ENCODE assay signal across 8 mouse cellular contexts in genomic region chr6:127245814-127246440, GRCm38 (mm10).
DNase-seq lines count a peak whose midpoint lies in the region; ATAC-seq and TF ChIP-seq lines count a peak whose summit lies in the region.

No protein-coding gene starts in this region.

- no peak for DNase-seq in heart, embryonic 10.5 days (ENCODE audit: low spot score)
- DNase-seq in lung, postnatal 0 days (ENCODE audit: low spot score), result peak; percentile 60
- DNase-seq in stomach, postnatal 0 days (ENCODE audit: low spot score), result peak; percentile 53
- DNase-seq in cerebellum, postnatal 25 days, result no peak
- DNase-seq in frontal cortex, adult 2 months (ENCODE audit: extremely low spot score in 1 of 2, low spot score in 1 of 2), result no peak
- DNase-seq in ovary, postnatal 10 days (ENCODE audit: low spot score), result no peak

- no peak overlapping the region for H3K9ac ChIP-seq in heart, embryonic 11.5 days (ENCODE audit: low read depth, low read length)
- no peak overlapping the region for H3K9ac ChIP-seq in lung, postnatal 0 days (replicated peaks; ENCODE audit: low read depth)
- H3K9ac ChIP-seq in stomach, postnatal 0 days (ENCODE audit: low read length), result no peak overlapping the region; the same call in 1 of the 2 replicates

- H3K9me3 ChIP-seq in heart, embryonic 11.5 days (replicated peaks; ENCODE audit: control insufficient read depth, low read length), result no peaks in the 10 kb centered on the region
- H3K9me3 ChIP-seq in heart, embryonic 10.5 days, result no peaks in the 10 kb centered on the region
- H3K9me3 ChIP-seq in lung, postnatal 0 days (ENCODE audit: low read length), result no peaks in the 10 kb centered on the region
- H3K9me3 ChIP-seq in stomach, postnatal 0 days (ENCODE audit: control insufficient read depth, low read length), result no peaks in the 10 kb centered on the region

- WGBS in heart, embryonic 11.5 days (ENCODE audit: insufficient replicate concordance), result 80% methylated on average over 4 of the region's 4 CpGs
- WGBS in heart, embryonic 10.5 days, result 75% methylated on average over 4 of the region's 4 CpGs
- 60% methylated on average over 4 of the region's 4 CpGs for WGBS in lung, postnatal 0 days
- 60% methylated on average over 4 of the region's 4 CpGs for WGBS in stomach, postnatal 0 days

- no peak overlapping the region for H3K27ac ChIP-seq in heart, embryonic 11.5 days (ENCODE audit: low read depth, low read length)
- no peak overlapping the region for H3K27ac ChIP-seq in heart, embryonic 10.5 days
- no peak overlapping the region for H3K27ac ChIP-seq in lung, postnatal 0 days (ENCODE audit: low read length)
- no peak overlapping the region for H3K27ac ChIP-seq in stomach, postnatal 0 days (replicated peaks)

- no peak overlapping the region for H3K4me3 ChIP-seq in heart, embryonic 11.5 days (ENCODE audit: low read depth, low read length)
- H3K4me3 ChIP-seq in heart, embryonic 10.5 days, result no peak overlapping the region
- H3K4me3 ChIP-seq in lung, postnatal 0 days (ENCODE audit: low read depth, low read length), result no peak overlapping the region
- H3K4me3 ChIP-seq in stomach, postnatal 0 days (ENCODE audit: low read depth, low read length), result no peak overlapping the region

- TF ChIP-seq CTCF in lung, postnatal 0 days (IDR thresholded peaks at IDR 0.05), result no peak
- no peak for TF ChIP-seq CTCF in stomach, postnatal 0 days (IDR thresholded peaks at IDR 0.05; ENCODE audit: low read depth)

- no peaks in the 10 kb centered on the region for H3K36me3 ChIP-seq in heart, embryonic 11.5 days (ENCODE audit: control insufficient read depth, insufficient read depth, low read length)
- no peaks in the 10 kb centered on the region for H3K36me3 ChIP-seq in heart, embryonic 10.5 days
- H3K36me3 ChIP-seq in lung, postnatal 0 days (ENCODE audit: insufficient read depth, low read length), result no peaks in the 10 kb centered on the region
- no peaks in the 10 kb centered on the region for H3K36me3 ChIP-seq in stomach, postnatal 0 days (ENCODE audit: control insufficient read depth, insufficient read depth, low read length)

- 0 out of 2 replicates have a peak overlapping the region, but pooled peaks have one; percentile 20 for H3K4me2 ChIP-seq in heart, embryonic 11.5 days
- peak overlapping the region; percentile 25; the same call in 1 of the 2 replicates for H3K4me2 ChIP-seq in lung, postnatal 0 days (replicated peaks; ENCODE audit: low read depth, low read length)
- no peak overlapping the region; the same call in 1 of the 2 replicates for H3K4me2 ChIP-seq in stomach, postnatal 0 days (replicated peaks; ENCODE audit: low read depth)

- no peaks in the 10 kb centered on the region for H3K27me3 ChIP-seq in heart, embryonic 11.5 days (ENCODE audit: control insufficient read depth, insufficient read depth, low read length)
- peaks cover 14% of the 10 kb centered on the region for H3K27me3 ChIP-seq in heart, embryonic 10.5 days (ENCODE audit: insufficient read depth, poor library complexity, severe bottlenecking)
- H3K27me3 ChIP-seq in lung, postnatal 0 days (replicated peaks; ENCODE audit: insufficient read depth, low read length), result no peaks in the 10 kb centered on the region
- no peaks in the 10 kb centered on the region for H3K27me3 ChIP-seq in stomach, postnatal 0 days (ENCODE audit: control insufficient read depth, insufficient read depth, low read length)

- ATAC-seq in heart, embryonic 11.5 days (replicated peaks; ENCODE audit: insufficient number of reproducible peaks, low FRiP score, low TSS enrichment), result no peak
- ATAC-seq in erythroblast, adult 5-6 weeks (replicated peaks; ENCODE audit: low FRiP score, poor library complexity, severe bottlenecking), result peak; percentile 94
- ATAC-seq in lung, postnatal 0 days, result no peak
- ATAC-seq in stomach, postnatal 0 days (ENCODE audit: low FRiP score, low TSS enrichment), result peak; percentile 80

- TF ChIP-seq EP300 in lung, postnatal 0 days (IDR thresholded peaks at IDR 0.05), result no peak
- TF ChIP-seq EP300 in stomach, postnatal 0 days (optimal IDR thresholded peaks at IDR 0.05), result no peak

- H3K4me1 ChIP-seq in heart, embryonic 11.5 days (ENCODE audit: control insufficient read depth, insufficient read depth, low read length), result peaks cover under 1% of the 10 kb centered on the region; the same call in 1 of the 2 replicates
- peaks cover 27% of the 10 kb centered on the region for H3K4me1 ChIP-seq in heart, embryonic 10.5 days
- H3K4me1 ChIP-seq in lung, postnatal 0 days (ENCODE audit: insufficient read depth, low read depth, low read length), result no peaks in the 10 kb centered on the region
- no peaks in the 10 kb centered on the region for H3K4me1 ChIP-seq in stomach, postnatal 0 days (replicated peaks; ENCODE audit: control insufficient read depth, insufficient read depth)

Comparison
In these comparisons a context has a peak if more than half of its experiments do, and no peak if none do; other contexts are left out.
1. ATAC-seq: peak in erythroblast, adult 5-6 weeks (single experiment) and stomach, postnatal 0 days (single experiment); none in heart, embryonic 11.5 days (single experiment) and lung, postnatal 0 days (single experiment).
2. DNase-seq: peak in lung, postnatal 0 days (single experiment) and stomach, postnatal 0 days (single experiment); none in heart, embryonic 10.5 days (single experiment), cerebellum, postnatal 25 days (0 of 2), frontal cortex, adult 2 months (0 of 2) and ovary, postnatal 10 days (single experiment).